Mouse (Mus musculus) forebrain, embryonic 14.5 days (tissue): ENCODE measurements at regions not wholly inside any gene's neighbourhood (a gene's known extent, or its start where the extent isn't known, plus 50 kb on each side); places are given as distances from the start of the nearest gene placed in this dataset.
A peak's percentile ranks its signal among the peaks of the same experiment; 100 is the strongest.

ENCODE experiments used
- ATAC-seq: fragments of 200-750 bp; cut with Nextera tagmentation; 2 replicates; pipeline ENCODE4 v1.8.0; 2017; ENCODE audit warnings: mild to moderate bottlenecking, moderate library complexity
- DNase-seq: peaks from one replicate; pipeline ENCODE4 v3.0.0-alpha.2; 2015; ENCODE audit warnings: low spot score
- H3K27ac ChIP-seq: fragments of 300-500 bp; sonication (generic); 2 replicates; pipeline ENCODE4 v1.5.1; 2014; ENCODE audit warnings: low read depth, mild to moderate bottlenecking, control low read depth, low read length, moderate library complexity
- H3K27me3 ChIP-seq: fragments of 300-500 bp; sonication (generic); replicated peaks from 2 replicates; pipeline ENCODE4 v1.6.1; 2014; ENCODE audit warnings: low read length, control low read depth, mixed read lengths; ENCODE audit not compliant: control insufficient read depth, insufficient read depth
- H3K36me3 ChIP-seq: fragments of 300-500 bp; sonication (generic); 2 replicates; pipeline ENCODE4 v1.6.1; 2014; ENCODE audit warnings: low read length, control low read depth; ENCODE audit not compliant: control insufficient read depth, insufficient read depth
- H3K4me1 ChIP-seq: fragments of 300-500 bp; sonication (generic); 2 replicates; pipeline ENCODE4 v1.6.1; 2014; ENCODE audit warnings: antibody characterized with exemption, low read length, control low read depth; ENCODE audit not compliant: control insufficient read depth, insufficient read depth
- H3K4me2 ChIP-seq: fragments of 300-500 bp; sonication (generic); 2 replicates; pipeline ENCODE4 v1.6.1; 2014; ENCODE audit warnings: mild to moderate bottlenecking, control low read depth, low read length
- H3K4me3 ChIP-seq: fragments of 300-500 bp; sonication (generic); 2 replicates; pipeline ENCODE4 v1.5.1; 2014; ENCODE audit warnings: low read depth, low read length, control low read depth
- H3K9ac ChIP-seq: fragments of 300-500 bp; sonication (generic); 2 replicates; pipeline ENCODE4 v1.6.1; 2014; ENCODE audit warnings: mild to moderate bottlenecking, low read length, control low read depth, moderate library complexity
- H3K9me3 ChIP-seq: fragments of 300-500 bp; sonication (generic); replicated peaks from 2 replicates; pipeline ENCODE4 v1.6.1; 2016; ENCODE audit warnings: low read length, control low read depth, mixed read lengths; ENCODE audit not compliant: control insufficient read depth
- WGBS: fragments of 180-500 bp; shearing (Covaris S2); extraction: QIAGEN DNeasy Blood & Tissue Kit; methylation state at CpG from one replicate; pipeline ENCODE4 v1.1.7; 2014; 5-methylcytosine and 5-hydroxymethylcytosine counted together

- no peak for ATAC-seq
- no peak for DNase-seq
- Histone ChIP-seq H3K9me3 (no peaks in the 10 kb centered on the region), H3K4me2 (no peak overlapping the region), H3K27ac (no peak overlapping the region), H3K9ac (no peak overlapping the region), H3K36me3 (no peaks in the 10 kb centered on the region), H3K27me3 (no peaks in the 10 kb centered on the region), H3K4me1 (no peaks in the 10 kb centered on the region), H3K4me3 (no peak overlapping the region)
- 63% methylated on average over 3 of the region's 3 CpGs for WGBS
Measured at GRCm38 (mm10) chr1:44388091-44388490, 163.2 kb upstream of the Gulp1 start.

- H3K4me2 ChIP-seq: no peak overlapping the region
Measured at GRCm38 (mm10) chr1:44392141-44392540, 159.2 kb upstream of the Gulp1 start.

GRCm38 (mm10) chr1:44395538-44395937 lies 155.8 kb upstream of the Gulp1 start:
- DNase-seq: no peak
- whole genome bisulfite sequencing: 71% methylated on average over 3 of the region's 3 CpGs
- H3K27ac ChIP-seq: no peak overlapping the region
- no peaks in the 10 kb centered on the region for H3K27me3 ChIP-seq
- H3K4me2 ChIP-seq: no peak overlapping the region
- no peaks in the 10 kb centered on the region for H3K36me3 ChIP-seq
- no peak overlapping the region for H3K4me3 ChIP-seq
- ATAC-seq: no peak
- H3K9ac ChIP-seq: no peak overlapping the region
- no peaks in the 10 kb centered on the region for H3K4me1 ChIP-seq
- no peaks in the 10 kb centered on the region for H3K9me3 ChIP-seq

More at GRCm38 (mm10) chr1:44392141-44392540, 159.2 kb upstream of the Gulp1 start:
- ATAC-seq (no peak), DNase-seq (no peak)
- 92% methylated on average over 9 of the region's 9 CpGs for WGBS
- Histone ChIP-seq H3K27ac (no peak overlapping the region), H3K36me3 (no peaks in the 10 kb centered on the region), H3K9ac (no peak overlapping the region), H3K4me3 (no peak overlapping the region), H3K9me3 (no peaks in the 10 kb centered on the region), H3K4me1 (no peaks in the 10 kb centered on the region), H3K27me3 (no peaks in the 10 kb centered on the region)

GRCm38 (mm10) chr1:44398066-44398465 lies 153.2 kb upstream of the Gulp1 start:
- Histone ChIP-seq H3K9me3 (no peaks in the 10 kb centered on the region), H3K27ac (no peak overlapping the region), H3K4me3 (no peak overlapping the region), H3K4me2 (no peak overlapping the region), H3K27me3 (no peaks in the 10 kb centered on the region), H3K9ac (no peak overlapping the region), H3K36me3 (no peaks in the 10 kb centered on the region), H3K4me1 (no peaks in the 10 kb centered on the region)
- 37% methylated on average over 2 of the region's 2 CpGs for WGBS
- no peak for DNase-seq
- ATAC-seq: no peak

- H3K36me3 ChIP-seq: no peaks in the 10 kb centered on the region
- DNase-seq: peak; percentile 1
Measured at GRCm38 (mm10) chr1:44437822-44438221, 113.5 kb upstream of the Gulp1 start.

More at GRCm38 (mm10) chr1:44437822-44438221, 113.5 kb upstream of the Gulp1 start:
- H3K27ac ChIP-seq: no peak overlapping the region
- H3K9me3 ChIP-seq: no peaks in the 10 kb centered on the region
- H3K9ac ChIP-seq: no peak overlapping the region
- no peak overlapping the region for H3K4me2 ChIP-seq
- H3K27me3 ChIP-seq: no peaks in the 10 kb centered on the region
- no peak for ATAC-seq
- H3K4me1 ChIP-seq: no peaks in the 10 kb centered on the region
- H3K4me3 ChIP-seq: no peak overlapping the region
- WGBS: 82% methylated on average over 2 of the region's 2 CpGs
